Mouse (Mus musculus) forebrain, embryonic 14.5 days (tissue): ENCODE measurements around the gene Fasn. TPM values are rescaled to one million over a fixed set of nuclear protein-coding genes. Genes with fewer than 3 reads are reported as not detected.
"Not testable (repeated sequence)": the region's sequence is repeated elsewhere in the genome, so short reads cannot be mapped to it uniquely, and the experiment has no call there.

ENCODE experiments used
- ATAC-seq: fragments of 200-750 bp; cut with Nextera tagmentation; 2 replicates; pipeline ENCODE4 v1.8.0; 2017; ENCODE audit warnings: mild to moderate bottlenecking, moderate library complexity
- DNase-seq: peaks from one replicate; pipeline ENCODE4 v3.0.0-alpha.2; 2015; ENCODE audit warnings: low spot score
- H3K27ac ChIP-seq: fragments of 300-500 bp; sonication (generic); 2 replicates; pipeline ENCODE4 v1.5.1; 2014; ENCODE audit warnings: low read depth, mild to moderate bottlenecking, control low read depth, low read length, moderate library complexity
- H3K27me3 ChIP-seq: fragments of 300-500 bp; sonication (generic); replicated peaks from 2 replicates; pipeline ENCODE4 v1.6.1; 2014; ENCODE audit warnings: low read length, control low read depth, mixed read lengths; ENCODE audit not compliant: control insufficient read depth, insufficient read depth
- H3K36me3 ChIP-seq: fragments of 300-500 bp; sonication (generic); 2 replicates; pipeline ENCODE4 v1.6.1; 2014; ENCODE audit warnings: low read length, control low read depth; ENCODE audit not compliant: control insufficient read depth, insufficient read depth
- H3K4me1 ChIP-seq: fragments of 300-500 bp; sonication (generic); 2 replicates; pipeline ENCODE4 v1.6.1; 2014; ENCODE audit warnings: antibody characterized with exemption, low read length, control low read depth; ENCODE audit not compliant: control insufficient read depth, insufficient read depth
- H3K4me2 ChIP-seq: fragments of 300-500 bp; sonication (generic); 2 replicates; pipeline ENCODE4 v1.6.1; 2014; ENCODE audit warnings: mild to moderate bottlenecking, control low read depth, low read length
- H3K4me3 ChIP-seq: fragments of 300-500 bp; sonication (generic); 2 replicates; pipeline ENCODE4 v1.5.1; 2014; ENCODE audit warnings: low read depth, low read length, control low read depth
- H3K9ac ChIP-seq: fragments of 300-500 bp; sonication (generic); 2 replicates; pipeline ENCODE4 v1.6.1; 2014; ENCODE audit warnings: mild to moderate bottlenecking, low read length, control low read depth, moderate library complexity
- H3K9me3 ChIP-seq: fragments of 300-500 bp; sonication (generic); replicated peaks from 2 replicates; pipeline ENCODE4 v1.6.1; 2016; ENCODE audit warnings: low read length, control low read depth, mixed read lengths; ENCODE audit not compliant: control insufficient read depth
- WGBS: fragments of 180-500 bp; shearing (Covaris S2); extraction: QIAGEN DNeasy Blood & Tissue Kit; methylation state at CpG from one replicate; pipeline ENCODE4 v1.1.7; 2014; 5-methylcytosine and 5-hydroxymethylcytosine counted together
- polyA plus RNA-seq: library from polyadenylated mRNA; unstranded; fragments of >200 nt; fragmentation: Nextera tagmentation; extraction: Ambion mirVana; gene quantifications from 2 replicates; pipeline ENCODE4 v1.2.1, GENCODE M21; 2014

Gene Fasn
- polyA plus RNA-seq, 1 experiment from 2014 or later, result 84.2 TPM

GRCm38 (mm10) chr11:120852083-120852935, 28.0 kb upstream of the Fasn start:
- no peak overlapping the region for H3K4me2 ChIP-seq
- WGBS, result 66% methylated on average over 11 of the region's 11 CpGs
- ATAC-seq (no peak), DNase-seq (no peak)
- H3K36me3 ChIP-seq, result 0 out of 2 replicates have a peak, but pooled peaks cover under 1% of the 10 kb centered on the region
- H3K27me3 ChIP-seq, result no peaks in the 10 kb centered on the region
- no peak overlapping the region for H3K27ac ChIP-seq
- H3K4me3 ChIP-seq, result no peak overlapping the region
- H3K4me1 ChIP-seq, result no peaks in the 10 kb centered on the region
- no peaks in the 10 kb centered on the region for H3K9me3 ChIP-seq
- no peak overlapping the region for H3K9ac ChIP-seq

- no peaks in the 10 kb centered on the region for H3K9me3 ChIP-seq
- WGBS, result 80% methylated on average over 2 of the region's 2 CpGs
- DNase-seq (no peak), ATAC-seq (no peak)
- no peak overlapping the region for H3K27ac ChIP-seq
- no peak overlapping the region for H3K4me3 ChIP-seq
- no peaks in the 10 kb centered on the region for H3K27me3 ChIP-seq
- H3K4me2 ChIP-seq, result no peak overlapping the region
- H3K9ac ChIP-seq, result no peak overlapping the region
- H3K4me1 ChIP-seq, result no peaks in the 10 kb centered on the region
- 0 out of 2 replicates have a peak, but pooled peaks cover 4% of the 10 kb centered on the region for H3K36me3 ChIP-seq
Measured at GRCm38 (mm10) chr11:120851582-120851981, 27.2 kb upstream of the Fasn start.

DNA sequence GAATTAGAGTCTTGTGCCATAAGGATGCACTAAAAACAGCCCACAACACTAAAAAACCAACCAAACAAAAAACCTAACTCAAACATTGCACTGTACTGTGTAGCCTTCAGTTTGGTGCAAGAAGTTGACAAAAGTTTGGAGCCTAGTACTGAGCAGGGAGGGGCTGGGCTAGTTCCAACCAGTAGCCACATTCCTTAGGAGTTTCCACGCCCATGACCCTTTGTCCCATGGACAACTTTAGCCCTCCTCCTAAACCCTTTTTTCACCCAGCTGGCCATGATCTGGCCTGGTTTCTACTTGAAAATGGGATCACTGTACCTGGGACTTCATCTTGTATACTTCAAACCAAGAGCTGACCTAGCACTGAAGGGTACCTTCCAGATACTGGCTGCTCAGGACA, 26.8 kb upstream of the Fasn start:
- 0 out of 2 replicates have a peak, but pooled peaks cover 4% of the 10 kb centered on the region for H3K36me3 ChIP-seq
- H3K27me3 ChIP-seq, result no peaks in the 10 kb centered on the region
- no peak overlapping the region for H3K27ac ChIP-seq
- ATAC-seq (no peak), DNase-seq (no peak)
- no peak overlapping the region for H3K9ac ChIP-seq
- no peak overlapping the region for H3K4me3 ChIP-seq
- WGBS, result 68% methylated on average over 1 of the region's 1 CpGs
- H3K4me1 ChIP-seq, result no peaks in the 10 kb centered on the region
- no peaks in the 10 kb centered on the region for H3K9me3 ChIP-seq
- no peak overlapping the region for H3K4me2 ChIP-seq

GRCm38 (mm10) chr11:120850331-120851030, 26.1 kb upstream of the Fasn start:
- Histone ChIP-seq H3K4me1 (no peaks in the 10 kb centered on the region), H3K9me3 (no peaks in the 10 kb centered on the region), H3K9ac (no peak overlapping the region), H3K4me2 (no peak overlapping the region), H3K27ac (no peak overlapping the region), H3K27me3 (no peaks in the 10 kb centered on the region), H3K36me3 (0 out of 2 replicates have a peak, but pooled peaks cover 4% of the 10 kb centered on the region), H3K4me3 (no peak overlapping the region)
- 62% methylated on average over 2 of the region's 2 CpGs for WGBS
- ATAC-seq (no peak), DNase-seq (no peak)

- no peak overlapping the region for H3K4me3 ChIP-seq
- H3K9me3 ChIP-seq, result no peaks in the 10 kb centered on the region
- H3K4me1 ChIP-seq, result no peaks in the 10 kb centered on the region
- WGBS, result 89% methylated on average over 9 of the region's 9 CpGs
- H3K4me2 ChIP-seq, result no peak overlapping the region
- H3K36me3 ChIP-seq, result 0 out of 2 replicates have a peak, but pooled peaks cover 4% of the 10 kb centered on the region
- no peaks in the 10 kb centered on the region for H3K27me3 ChIP-seq
- H3K27ac ChIP-seq, result no peak overlapping the region
- no peak for ATAC-seq
- DNase-seq, result no peak
- no peak overlapping the region for H3K9ac ChIP-seq
Measured at GRCm38 (mm10) chr11:120846725-120847475, 22.6 kb upstream of the Fasn start.

- Histone ChIP-seq H3K4me3 (no peak overlapping the region), H3K4me2 (no peak overlapping the region), H3K27me3 (no peaks in the 10 kb centered on the region), H3K27ac (no peak overlapping the region), H3K9me3 (no peaks in the 10 kb centered on the region), H3K9ac (no peak overlapping the region), H3K36me3 (0 out of 2 replicates have a peak, but pooled peaks cover 4% of the 10 kb centered on the region), H3K4me1 (no peaks in the 10 kb centered on the region)
- ATAC-seq, result no peak
- no peak for DNase-seq
- 89% methylated on average over 4 of the region's 4 CpGs for WGBS
Measured at GRCm38 (mm10) chr11:120844329-120844728, 20.0 kb upstream of the Fasn start.

- 8% methylated on average over 8 of the region's 8 CpGs for WGBS
- peaks cover 12% of the 10 kb centered on the region for H3K4me1 ChIP-seq
- no peak overlapping the region for H3K4me2 ChIP-seq
- ATAC-seq, result peak; percentile 80
- H3K9ac ChIP-seq, result no peak overlapping the region
- peak; percentile 77 for DNase-seq
- no peaks in the 10 kb centered on the region for H3K27me3 ChIP-seq
- no peaks in the 10 kb centered on the region for H3K9me3 ChIP-seq
- H3K27ac ChIP-seq, result peak overlapping the region; percentile 52
- H3K36me3 ChIP-seq, result no peaks in the 10 kb centered on the region
- no peak overlapping the region for H3K4me3 ChIP-seq
Measured at GRCm38 (mm10) chr11:120833555-120834280, 9.4 kb upstream of the Fasn start.

GRCm38 (mm10) chr11:120832962-120833361, 8.6 kb upstream of the Fasn start:
- Histone ChIP-seq H3K27ac (peak overlapping the region; percentile 52; the same call in 1 of the 2 replicates), H3K4me1 (peaks cover 12% of the 10 kb centered on the region)
- H3K4me2 ChIP-seq, DNase-seq, ATAC-seq, H3K4me3 ChIP-seq, H3K9me3 ChIP-seq, H3K36me3 ChIP-seq, H3K9ac ChIP-seq, H3K27me3 ChIP-seq: not testable (repeated sequence)
- WGBS, result 90% methylated on average over 5 of the region's 5 CpGs
